Mouse (Mus musculus) thymus, adult 18-20 months (tissue): Measurements from ENCODE around the gene Klf16.

ENCODE experiments used
- DNase-seq, 2 experiments: peaks; one replicate each; pipeline ENCODE4 v3.0.0; 2022; ENCODE audit warnings: mixed read lengths in 2 of 2

The Klf16 gene

DNA sequence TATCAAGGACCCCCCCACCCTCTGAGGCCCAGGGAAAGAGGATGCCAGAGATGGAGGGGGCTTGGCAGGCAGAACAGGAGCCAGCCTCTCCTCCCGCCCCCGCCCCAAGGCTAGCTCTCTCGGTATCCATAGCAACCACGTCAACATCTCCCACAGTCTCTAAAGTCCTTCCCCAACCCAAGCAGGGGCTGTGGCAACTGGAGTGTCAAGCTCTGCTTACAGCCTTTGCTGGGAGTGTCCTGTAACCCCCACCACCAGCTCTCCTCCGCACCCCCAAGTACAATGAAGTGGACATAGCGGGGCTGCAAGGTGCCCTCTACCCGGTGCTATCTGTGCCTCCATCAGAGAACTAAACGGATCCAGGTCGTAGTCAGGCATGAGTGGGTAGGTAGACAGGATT, 3.2 kb downstream of the Klf16 start:
- DNase-seq = no peak

DNA sequence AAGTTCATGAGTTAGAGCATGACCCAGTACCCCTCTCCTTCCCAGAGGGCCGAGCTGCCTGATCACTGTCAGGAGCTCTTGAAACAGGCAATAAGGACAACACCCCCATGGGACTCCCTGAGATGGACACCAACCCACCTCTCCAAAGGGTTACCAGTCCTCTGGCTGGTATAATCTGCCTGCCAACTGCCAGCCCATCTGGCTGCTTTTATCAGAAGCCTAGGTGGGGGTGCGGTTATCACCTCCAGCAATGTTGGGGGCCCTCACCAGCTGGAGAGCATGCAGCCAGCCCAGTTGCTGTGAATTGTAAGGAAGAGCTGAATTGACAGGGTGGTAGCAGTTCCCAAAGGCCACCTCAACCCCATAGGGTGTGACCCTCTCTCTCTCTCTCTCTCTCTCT, 4.6 kb downstream of the Klf16 start:
- DNase-seq = no peak

DNA sequence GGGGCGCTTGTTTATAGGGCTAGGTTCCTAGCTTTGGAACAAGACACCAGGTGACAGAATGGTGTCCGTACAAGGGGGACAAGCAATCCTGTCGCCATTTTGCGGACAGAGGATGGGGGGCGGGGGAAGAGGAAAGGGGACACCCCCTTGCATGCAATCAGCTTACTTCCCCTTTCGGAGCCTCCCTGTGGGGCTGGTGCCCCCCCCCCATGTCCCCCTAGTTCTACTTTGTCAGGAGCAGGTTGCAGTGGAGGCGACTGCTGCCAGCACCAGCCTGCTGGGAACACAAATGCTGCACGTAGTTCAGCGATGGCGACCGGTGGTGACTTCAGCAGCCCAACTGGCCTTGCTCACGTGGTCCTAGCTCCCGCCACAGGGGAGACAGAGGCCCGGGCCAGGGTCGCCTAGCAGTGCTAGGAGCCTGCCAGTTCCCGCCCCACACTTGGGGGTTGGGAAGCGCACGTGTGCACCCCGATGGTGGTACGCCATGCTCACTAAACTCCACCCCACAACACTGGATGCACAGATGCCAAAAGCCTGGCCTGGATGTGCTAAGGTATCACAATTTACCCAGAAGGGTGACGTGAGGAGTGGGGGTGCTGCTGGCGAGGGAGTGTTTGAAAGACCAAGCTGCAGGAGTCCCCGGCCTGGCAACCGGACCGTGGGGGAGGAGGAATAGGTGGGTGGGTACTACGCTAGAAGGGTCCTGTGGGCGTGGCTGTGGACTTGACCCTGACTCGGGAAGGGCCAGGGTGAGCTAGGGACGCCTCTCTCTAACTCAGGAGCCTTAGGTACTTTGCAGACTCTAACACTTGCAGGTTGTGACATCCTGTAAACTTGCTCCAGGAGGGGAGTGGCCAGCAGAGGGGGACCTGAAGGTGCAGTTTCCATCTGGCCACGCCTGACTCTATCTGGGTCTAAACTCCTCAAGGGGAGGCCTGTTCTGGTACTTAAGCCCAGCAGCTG, 6.0 kb downstream of the Klf16 start:
- DNase-seq = no peak

DNA sequence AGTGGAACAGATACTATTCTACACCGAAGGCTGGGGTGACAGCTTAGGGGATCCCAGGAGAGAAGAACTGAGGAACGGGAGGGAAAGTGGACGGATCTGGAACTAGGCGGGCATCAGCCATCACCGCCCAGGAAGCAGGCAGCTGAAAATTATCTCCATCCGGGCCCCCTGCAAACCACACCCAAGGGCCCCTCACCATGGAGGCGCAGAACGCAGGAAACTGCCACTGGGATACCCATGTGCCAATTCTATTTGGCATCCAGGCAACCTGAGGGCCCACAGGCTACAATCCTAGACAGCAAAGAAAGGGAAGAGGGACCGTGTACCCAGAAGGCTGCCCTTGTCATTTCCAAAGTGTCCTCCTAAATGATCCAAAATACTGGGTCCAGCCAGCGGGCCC, 6.7 kb downstream of the Klf16 start:
- no peak for DNase-seq

DNA sequence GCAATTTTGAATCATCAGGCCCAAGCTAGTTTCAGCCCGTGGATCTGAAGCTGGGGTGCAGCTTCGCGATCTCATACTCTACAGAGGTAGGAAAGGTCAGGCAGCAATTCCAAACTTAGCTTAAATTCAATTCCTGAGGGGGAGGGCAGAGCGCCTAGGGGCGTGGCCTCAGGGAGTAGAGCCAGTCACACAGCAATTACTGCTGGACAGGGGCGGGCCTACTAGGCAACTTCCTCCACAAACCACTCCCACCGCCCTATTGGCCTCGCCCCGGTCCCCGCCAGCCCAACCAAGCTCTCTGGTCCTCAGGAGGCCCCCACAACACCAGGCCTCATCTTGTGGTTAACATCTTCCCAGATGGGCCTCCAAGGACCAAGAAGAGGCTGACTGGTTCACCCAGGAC, 7.5 kb downstream of the Klf16 start:
- no peak for DNase-seq

DNA sequence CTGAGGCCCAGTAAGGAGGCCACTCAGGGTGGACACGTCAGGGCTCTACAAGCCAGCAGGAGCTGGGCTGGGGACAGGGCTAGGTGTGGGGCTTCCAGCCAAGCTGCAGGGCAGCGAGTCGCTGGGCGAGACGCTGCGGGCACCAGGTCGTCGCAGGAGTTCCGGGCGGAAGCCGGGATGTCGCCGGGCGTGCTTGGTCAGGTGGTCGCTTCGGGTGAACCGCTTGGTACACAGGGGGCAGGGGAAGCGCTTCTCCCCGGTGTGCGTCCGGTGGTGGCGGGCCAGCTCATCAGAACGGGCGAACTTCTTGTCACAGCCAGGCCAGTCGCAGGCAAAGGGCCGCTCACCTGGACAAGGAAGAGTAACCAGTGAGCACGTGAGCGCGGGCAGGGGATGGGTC, 8.2 kb downstream of the Klf16 start:
- no peak for DNase-seq

DNA sequence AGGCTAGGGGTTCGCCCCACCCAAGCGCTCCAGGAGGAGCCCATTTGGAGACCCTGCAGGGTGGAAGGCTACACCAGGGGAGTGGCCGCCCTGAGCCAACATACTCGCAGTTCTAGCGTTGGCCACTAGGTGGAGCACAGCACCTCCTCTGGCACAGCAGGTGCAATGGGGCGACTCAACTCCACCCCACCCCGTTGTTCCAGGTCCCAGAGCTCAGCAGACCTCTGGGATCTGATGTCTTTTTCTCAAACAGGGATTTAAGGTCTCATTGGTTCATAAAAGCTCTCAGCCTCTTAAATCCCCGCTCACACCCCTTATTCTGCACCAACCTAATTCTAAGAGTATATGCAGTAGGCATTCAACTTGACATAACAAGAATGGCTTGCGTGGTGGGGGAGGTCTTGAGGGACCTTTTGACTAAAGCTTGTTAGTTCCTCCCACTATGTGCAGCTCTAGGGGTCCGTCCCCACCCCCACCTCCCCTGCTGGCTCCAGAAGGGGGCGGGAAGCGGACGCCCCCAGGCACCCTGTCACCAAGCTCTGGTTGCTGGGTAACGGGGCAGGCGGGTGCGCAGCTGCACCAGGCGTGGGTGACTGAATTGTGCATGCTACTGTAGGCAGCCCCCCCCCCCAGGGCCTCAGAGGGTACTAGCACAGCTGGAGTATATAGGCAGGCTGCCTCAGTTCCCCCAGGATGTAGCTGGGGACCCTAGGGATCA, 10.6 kb downstream of the Klf16 start:
- peak; percentile 77 to 82 for DNase-seq

DNA sequence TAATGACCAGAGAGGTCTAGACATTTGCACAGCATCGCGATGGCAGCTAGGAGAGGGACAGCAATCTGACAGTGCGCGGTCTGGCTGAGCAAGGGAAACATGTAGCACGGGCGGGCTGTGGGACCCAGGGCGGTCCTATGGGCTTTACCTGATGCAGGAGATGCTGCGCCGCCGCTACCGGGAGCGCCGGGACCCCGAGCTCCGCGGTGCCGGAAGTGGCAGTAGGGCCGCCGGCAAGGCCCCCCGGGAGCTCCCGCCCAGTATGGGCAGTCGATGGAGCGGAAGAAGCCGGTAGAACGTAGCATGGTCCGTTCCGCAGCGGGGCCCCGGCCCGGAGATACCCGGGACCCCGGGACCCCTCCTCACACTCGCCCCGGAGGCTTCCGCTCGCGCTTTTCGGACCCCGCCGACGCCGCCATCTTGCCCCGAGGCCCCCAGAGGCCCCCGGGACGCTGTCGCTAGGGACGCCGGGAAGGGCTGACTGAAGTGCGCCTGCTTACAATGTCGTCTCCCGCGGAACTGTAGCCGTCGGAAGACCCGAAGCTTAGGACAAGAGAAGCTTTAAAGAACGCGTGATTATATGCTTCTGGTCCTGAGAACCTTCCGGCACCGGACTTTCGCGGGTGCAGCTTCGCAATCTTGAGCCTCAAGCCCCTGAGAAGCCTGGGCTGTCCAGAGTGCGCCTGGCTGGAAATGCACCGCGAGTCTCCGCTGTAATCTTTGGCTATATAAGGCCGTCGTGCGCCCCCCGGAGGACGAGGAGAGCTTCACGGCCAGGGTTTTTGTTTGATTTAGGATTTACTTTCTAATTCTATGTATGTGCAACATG, 15.8 kb downstream of the Klf16 start, which contains the start of gene Rexo1:
TSS of gene Rexo1 (minus strand) at position 445 of the 829 bp plus-strand sequence.
- peak; percentile 81 to 87 for DNase-seq

DNA sequence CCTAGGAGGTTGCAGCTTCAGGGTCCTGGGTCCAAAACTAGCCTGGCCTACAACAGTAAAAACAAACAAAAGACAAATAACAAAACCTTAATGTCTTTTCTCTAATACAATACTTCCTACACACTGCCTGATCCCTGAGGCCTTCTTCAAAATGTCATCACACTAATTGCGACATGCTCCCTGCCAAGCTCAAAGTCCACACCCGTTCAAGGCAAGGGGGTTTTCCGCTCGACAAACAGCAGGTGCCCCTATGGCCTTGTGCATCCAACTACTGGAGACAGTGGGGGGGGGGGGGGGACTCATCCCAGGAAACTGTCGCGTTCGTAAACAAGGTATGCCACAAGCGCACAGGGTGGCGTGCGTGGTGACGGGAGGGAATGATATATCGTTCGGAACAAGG, 16.5 kb downstream of the Klf16 start:
- DNase-seq = no peak

DNA sequence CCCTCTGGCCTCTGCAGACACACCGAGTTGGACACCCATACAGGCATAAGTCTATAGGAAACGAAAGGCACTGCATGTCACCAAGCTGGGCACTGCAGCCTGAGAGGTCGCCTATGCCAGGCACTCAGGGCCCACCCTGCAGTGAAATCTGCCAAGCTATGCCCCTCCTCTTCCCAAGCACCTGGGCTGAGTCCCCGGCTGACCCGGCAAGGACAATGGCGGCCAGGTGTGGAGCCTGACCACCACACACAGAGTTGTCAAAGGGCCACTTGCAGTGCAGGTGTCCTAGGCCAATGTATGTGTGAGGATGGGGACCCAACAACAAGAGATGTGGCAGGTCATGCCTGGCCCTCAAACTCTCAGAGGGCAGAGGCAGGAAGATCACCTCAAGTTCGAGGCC, 17.7 kb downstream of the Klf16 start:
- DNase-seq = no peak

DNA sequence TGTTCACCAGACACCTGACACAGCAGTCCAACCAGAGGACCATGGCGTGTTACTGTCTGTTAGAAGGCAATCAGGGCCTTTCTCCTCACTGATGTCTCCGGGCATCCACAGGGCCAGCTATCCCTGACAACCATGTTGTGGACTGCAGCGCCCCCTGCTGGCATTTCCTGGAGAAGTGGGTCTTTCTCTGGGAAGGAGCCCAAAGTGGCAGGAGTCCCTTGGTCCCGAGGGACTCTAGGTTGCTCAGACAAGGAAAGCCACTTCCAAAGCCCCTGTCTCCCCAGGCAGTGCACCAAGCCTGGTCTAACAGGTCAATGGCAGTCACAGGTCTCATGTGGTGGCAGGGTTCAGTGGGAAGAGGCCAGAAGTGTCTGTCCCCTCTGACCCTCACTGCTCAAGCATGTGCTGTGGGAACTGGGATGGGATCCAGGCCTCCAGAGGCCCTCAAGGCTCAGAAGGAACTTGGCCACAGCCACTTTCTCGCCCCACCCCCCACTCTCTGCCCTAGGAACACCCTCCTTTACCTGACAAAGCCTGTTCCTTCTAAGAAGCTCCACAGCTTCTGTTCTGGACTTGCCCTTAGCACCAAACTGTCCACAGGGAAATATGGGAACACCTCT, 19.7 kb downstream of the Klf16 start:
- DNase-seq = no peak

DNA sequence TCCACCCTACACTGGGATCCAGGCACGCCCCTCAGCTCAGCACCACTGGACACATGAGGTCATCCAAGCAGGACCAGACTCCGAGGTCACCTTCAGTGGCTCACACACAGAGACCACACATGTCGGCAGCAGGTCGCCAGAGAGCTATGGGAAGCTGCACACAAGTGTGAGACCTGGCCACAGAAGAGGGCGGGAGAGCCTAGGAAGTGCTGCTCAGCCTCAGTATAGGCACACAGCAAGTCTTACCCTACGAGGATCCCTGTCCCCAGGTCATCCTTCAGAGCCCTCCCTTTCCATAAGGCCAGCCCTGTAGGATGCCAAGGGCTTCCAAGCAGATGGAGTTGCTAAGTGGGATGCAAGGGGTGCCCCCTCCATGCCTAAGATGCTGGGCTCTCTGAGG, 23.1 kb downstream of the Klf16 start:
- DNase-seq = no peak

DNA sequence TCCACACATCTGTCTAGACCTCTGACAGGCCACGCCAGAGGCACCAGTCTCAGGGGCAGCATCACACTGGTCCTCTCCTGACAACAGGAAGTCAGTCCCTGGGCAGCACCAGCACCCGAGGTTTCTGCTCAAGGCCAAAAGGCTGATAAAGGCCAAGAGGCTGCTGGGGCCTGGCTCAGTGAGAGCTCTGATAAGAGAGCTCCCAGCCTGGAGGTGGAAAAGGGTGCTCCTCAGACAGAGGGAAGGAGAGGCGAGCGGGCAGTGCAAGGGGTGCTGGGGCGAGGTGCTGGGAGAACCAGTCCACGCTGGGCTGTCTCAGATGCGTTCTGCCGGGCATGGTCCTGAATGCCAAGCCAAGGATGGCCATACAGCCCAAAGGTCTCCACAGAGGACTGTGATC, 23.5 kb downstream of the Klf16 start:
- no peak for DNase-seq

DNA sequence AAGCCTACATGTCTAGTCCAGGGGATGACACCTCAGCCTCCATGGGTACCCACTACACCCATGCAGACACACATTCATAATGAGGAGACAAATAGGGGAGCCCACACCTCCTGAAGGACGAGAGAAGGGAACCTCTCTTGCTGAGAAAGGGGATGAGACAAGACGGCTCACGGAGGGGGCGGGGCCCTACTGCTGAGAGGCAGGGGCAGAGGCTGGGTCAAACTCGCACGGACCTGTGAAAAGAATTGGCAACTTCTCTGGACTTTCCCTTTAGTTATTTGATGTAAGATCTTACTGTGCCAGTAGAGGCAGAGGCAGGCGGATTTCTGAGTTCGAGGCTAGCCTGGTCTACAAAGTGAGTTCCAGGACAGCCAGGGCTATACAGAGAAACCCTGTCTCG, 24.8 kb downstream of the Klf16 start:
- DNase-seq = no peak

DNA sequence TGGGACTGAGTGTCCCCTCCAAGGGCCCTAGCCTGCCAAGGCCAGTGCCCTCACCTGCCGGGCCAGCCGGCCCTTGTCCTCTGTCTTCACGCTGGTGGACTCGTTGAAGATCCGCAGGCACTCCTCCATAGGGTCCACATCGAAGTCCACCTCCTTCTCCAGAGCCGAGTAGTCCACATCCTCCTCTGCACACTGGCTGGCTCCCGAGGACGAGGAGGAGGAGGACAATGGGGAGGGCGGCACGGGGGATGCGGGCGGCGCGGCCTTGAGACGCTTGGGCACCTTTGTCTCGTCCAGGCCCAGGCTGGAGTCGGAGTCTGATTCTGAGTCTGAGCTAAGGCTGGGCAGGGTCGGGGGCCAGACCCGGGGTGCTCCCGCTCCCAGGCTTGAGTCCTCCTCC, 27.8 kb downstream of the Klf16 start:
- no peak for DNase-seq

DNA sequence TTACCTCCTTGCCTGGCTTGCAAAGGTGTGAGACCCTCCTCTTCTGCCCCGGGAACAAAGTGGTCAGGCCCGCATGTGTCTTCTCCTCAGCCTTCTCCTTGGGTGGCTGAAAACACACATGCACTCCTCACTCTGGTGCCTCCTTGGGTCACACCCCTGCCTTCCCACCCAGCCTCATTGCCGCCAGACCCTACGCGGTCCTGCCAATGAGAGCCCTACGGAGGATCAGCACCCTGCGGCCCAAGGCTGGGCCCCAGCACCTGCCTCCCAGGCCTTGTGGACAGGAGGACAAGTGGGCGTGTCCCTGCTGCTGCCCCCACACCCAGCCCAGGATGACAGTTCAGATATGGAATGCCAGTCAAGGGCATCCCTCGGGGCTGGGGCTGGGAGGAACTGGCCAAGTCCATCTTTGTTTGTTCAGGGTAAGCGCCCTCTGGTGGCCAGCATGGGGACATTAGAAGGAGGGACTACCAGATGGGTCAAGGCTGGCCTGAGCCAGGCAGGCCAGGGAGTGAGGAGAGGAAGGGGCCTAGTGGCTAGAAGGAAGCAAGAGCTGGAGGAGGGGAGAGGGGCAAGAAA, 28.6 kb downstream of the Klf16 start:
- no peak for DNase-seq

DNA sequence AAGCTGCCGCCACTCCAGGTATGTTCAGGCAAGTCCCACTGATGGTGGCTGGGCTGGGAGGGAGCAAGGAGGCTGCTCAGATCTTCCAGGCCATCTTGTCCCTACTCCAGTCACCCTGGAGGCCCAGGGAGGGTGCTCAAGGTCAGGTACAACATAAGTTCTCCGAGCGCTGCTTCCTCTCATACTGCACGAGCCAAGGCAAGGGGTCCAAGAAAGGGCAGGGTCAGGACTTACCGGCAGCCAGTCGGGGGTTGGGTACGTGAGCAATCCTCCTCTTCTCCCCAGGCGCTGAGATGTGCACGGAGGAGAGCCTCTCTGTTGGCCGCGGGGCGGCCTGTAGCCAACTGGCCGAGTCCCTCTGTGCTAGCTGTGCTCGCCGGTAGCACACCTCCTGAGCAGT, 29.6 kb downstream of the Klf16 start:
- DNase-seq = no peak

DNA sequence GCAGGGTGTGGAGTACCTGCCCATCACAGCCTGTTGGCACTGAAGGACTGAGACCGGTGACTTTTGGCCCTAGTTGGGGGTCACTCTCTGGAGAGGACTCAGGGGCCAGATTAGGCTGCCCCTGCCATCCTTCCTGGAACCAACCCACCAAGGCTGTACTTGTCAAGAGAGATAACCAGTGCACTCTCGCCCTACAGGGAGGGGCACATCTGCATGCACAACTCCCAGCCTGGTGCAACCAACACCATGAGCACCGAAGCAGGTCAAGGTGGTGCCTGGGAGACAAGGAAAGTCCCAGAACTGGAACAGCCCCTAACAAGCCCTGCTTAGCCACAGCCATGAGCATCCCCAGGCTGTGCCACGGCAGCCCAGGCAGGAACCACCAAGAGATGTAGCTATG, 30.2 kb downstream of the Klf16 start:
- DNase-seq = no peak

DNA sequence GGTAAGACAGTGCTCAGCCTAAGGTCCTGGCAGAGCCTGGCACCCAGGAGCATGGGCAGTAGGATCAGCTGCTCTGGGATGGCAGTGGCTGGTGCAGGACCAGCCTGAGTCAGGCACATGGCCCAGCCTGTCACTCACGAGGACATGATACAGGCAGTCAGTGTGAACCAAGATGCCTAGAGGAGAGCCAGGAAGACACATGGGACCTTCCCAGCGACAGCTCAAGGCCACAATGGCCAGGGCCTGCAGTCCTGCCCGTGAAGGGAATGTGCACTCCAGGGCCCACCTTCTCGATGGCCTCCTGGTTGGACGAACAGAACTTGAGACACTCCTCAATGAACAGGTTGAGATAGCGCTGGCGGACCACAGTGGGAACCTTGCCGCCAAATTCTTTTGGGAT, 31.5 kb downstream of the Klf16 start:
- DNase-seq = no peak

DNA sequence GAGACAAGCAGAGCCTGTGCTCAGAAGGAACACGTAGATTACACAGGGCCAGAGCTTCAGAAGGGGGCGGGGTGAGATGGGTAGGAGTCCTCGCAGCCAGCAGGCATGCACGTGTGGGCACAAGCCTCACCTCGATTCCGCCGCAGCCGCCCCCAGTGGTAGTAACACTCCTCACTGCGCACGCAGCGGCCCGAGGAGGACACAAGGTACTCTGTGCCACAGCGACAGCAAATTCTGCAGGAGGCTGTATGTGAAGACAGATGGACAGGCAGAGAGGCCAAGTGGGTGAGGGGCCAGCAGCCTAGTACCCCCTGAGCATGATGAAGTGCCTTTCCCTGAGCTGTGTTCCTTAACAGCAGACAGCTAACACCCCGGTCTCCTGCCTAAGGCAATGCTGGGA, 33.2 kb downstream of the Klf16 start:
- no peak for DNase-seq

DNA sequence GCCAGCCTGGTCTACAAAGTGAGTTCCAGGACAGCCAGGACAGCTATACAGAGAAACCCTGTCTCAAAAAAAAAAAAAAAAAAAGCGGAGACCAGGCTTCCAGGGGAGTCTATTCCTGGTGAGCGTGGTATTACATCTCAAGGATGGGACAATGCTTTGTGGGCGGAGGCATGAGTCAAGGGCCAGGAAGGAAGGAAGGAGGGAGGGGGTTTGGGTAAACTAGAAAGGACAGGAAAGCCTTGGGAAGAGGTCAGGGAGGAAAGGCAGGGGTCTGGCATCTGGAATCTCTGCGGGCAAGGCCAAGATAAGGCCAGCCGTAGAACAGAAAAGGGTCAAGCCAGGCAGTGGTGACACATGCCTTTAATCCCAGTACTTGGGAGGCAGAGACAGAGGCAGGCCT, 37.6 kb downstream of the Klf16 start:
- DNase-seq = no peak

DNA sequence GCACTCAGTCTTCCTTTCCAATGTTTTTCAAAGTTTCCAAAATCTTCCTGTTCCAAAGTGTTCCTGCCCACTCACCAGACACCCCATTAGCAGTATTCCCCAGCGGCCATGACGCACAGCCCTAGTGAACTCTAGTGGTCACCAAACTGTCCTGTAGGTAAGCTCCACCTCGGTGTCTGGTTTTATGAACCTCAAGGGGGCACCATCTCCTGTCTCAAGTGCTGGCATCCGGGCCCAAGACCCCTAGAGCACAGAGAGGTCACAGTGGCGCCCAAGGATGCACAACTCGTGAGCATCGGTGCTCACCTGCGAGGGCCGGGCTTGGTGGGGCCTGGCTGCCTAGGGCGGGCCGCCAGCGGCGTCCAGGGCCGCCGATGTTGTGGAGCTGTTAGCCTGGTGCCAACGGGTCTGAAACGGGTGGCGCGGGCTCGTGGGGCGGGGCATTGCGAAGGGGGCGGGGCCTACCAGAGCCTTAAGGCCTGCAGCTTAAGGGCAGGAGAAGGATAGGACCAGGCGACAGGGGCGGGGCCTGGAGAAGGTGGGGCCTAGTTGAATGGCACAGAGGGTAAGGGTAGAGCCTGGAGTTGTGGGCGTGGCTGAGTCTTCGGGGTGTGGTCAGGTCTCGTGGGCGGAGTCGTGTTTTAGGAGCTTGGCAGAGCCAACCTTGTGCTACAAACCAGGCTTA, 38.3 kb downstream of the Klf16 start, which contains the start of gene Atp8b3:
TSS of gene Atp8b3 (minus strand) at position 415 of the 685 bp plus-strand sequence.
- peak; percentile 62 to 77 for DNase-seq
